Mouse (Mus musculus): ENCODE data around the gene Bst1. TPM values are rescaled to one million over a fixed set of nuclear protein-coding genes. Genes with fewer than 3 reads are reported as not detected.
A peak's percentile ranks its signal among the peaks of the same experiment; 100 is the strongest.

Gene Bst1
- total RNA-seq (2021), result not detected

DNA sequence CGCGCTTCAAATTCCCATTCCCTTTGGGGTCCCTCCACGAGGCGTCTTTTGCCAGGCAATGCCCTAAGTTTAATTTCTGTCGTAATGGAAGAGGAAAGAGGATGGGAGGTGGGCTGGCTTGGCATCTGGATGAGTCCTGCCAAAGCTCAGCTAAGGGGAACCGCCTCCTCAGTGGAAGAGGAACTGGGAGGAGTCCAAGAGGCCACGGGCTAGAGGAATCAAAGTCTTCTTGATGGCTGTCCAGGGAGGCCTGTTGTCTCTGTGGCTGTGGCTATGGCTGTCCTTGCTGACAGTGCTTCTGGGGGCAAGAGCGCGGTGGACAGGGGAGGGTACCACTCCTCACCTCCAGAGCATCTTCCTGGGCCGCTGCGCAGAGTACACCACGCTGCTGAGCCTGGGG is at the start of gene Bst1:
TSS of gene Bst1 (plus strand) at position 191 of the 400 bp plus-strand sequence.
- no peak for DNase-seq
- intact Hi-C loops (cut with DNase I), result no loop called here

DNA sequence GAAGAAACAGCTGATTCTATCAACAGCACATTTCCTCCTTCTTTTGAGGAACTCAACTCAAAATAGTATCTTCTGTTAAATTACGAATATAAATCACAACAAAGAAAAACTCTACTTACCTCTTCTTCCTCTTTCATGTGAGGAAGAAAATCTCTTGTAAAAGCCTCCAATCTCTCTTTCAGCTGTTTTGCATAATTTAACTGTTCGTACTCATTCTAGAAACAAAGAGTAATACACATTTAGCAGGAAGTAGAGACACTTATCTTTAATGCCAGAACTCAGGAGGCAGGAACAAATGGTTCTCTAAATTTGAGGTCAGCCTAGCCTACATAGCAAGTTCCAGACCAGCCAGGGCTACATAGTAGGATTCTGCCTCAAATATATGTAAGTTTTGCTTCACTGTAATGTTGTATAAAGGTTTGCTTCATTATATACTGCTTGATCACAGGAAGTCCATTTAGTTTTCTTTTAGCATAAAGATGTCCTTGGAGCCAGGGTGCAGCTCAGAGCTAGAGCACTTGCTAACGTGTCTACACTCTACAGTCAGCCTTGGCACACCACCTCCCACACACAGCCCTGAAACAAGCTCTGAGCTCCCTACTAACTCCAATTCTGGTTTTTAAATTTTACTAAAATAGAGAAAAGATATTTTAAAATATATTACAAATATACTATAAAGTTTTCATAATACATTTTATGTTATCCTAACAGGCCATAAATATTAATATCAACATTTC is 47.9 kb upstream of the Bst1 start:
- no peak for DNase-seq
- intact Hi-C loops (cut with DNase I), result no loop called here

DNA sequence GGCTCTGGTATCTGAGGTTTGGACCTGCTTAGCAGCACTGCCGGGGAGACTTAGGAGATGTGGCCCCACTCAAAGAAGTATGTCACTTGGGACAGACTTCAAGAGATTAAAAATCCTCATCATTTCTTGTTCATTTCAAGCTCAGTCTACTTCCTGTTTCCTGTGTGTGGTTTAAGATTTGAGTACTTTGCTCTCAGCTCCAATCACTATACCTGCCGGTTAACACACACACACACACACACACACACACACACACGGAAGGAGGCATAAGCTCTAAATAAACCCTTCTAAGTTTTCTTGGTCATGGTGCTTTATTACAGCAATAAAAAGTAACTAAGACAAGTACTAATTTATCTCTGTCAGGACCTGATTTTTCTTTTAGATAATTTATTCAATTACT is 47.1 kb upstream of the Bst1 start:
- intact Hi-C loops (cut with DNase I), result no loop called here
- DNase-seq, result no peak

DNA sequence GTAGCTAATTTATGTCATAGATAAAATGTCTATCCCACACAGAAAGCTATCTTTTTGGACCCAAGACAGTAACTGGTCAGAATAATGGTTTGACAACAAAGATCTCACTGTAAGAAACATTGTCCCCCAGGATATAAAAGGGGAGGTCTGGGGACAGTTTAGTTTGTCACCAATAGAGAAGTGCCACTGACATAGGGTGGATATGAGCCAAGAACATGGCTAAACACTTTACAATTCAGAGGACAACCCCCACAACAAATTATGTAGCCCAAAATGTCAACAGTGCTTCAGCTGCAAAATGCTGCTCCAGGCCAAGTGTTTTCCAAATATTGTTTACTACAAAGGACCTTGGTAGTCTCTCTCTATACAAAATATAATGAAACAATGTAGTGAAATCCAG is 42.3 kb upstream of the Bst1 start:
- intact Hi-C loops (cut with DNase I), result no loop called here
- DNase-seq, result no peak

DNA sequence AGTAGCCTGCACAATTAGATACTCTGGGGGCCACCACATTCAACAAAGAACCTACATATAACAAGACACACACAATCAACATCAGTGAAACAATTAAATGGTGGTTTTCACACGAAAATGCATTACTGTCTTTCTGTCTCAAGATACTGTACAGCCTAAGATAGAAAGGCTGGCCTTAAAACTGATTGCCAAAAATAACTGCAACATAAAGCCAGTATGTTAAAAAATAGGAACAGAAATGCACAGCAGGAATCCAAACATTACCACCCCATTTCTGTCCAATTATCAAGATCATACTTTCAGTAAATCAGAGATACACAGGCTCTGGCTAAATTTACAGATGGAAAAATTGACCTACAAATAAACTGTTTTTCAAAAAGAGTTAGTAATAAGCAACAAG is 41.7 kb upstream of the Bst1 start:
- no peak for DNase-seq
- intact Hi-C loops (cut with DNase I), result no loop called here

DNA sequence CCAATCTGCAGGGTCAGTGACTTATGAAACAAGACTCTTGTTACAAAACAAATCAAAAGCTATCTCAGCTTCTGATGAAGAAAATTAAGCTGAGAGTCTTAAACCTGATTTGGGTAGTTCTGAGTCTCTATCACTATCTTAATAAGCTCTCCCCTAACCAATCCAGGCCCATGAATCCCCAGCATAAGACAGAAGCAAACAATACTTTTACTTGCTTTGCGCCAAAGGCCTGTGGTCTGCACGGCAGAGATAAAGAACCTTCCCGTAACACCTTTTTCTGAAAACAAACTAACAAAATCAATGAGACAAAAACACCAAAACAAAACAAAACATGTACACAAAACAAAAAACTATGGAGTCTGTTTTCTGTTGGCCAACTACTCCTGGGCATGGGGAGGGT is 40.1 kb upstream of the Bst1 start:
- DNase-seq, result no peak
- intact Hi-C loops (cut with DNase I), result no loop called here

DNA sequence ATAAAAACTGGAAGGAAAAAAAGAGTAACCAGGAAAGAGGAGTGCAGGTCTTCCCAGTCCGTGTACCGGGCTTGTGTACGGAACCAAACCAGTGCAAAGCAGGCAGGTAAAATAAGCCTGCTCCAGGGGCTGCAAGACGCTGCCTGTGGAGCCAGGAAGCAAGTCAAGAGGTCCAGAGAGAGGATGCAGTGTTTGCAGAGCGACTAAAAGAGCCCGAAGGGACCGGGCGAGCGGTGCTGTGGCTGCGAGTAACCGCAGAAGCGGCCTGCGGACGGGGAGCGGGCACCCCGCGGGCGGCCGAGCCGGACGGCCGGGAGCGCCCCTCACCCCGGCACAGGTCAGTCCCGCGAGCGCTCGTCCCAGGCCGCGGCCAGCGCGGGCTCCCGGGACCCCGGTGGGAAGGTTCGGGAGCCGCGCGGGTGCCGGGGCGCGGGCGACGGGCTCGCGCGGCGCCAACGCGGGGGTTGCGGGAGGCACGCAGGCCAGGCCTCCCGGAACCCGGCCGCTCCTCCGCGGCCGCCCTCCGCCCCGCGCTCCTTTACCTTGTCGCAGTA is 37.2 kb upstream of the Bst1 start:
- intact Hi-C loops (cut with DNase I), result no loop called here
- DNase-seq, result no peak

DNA sequence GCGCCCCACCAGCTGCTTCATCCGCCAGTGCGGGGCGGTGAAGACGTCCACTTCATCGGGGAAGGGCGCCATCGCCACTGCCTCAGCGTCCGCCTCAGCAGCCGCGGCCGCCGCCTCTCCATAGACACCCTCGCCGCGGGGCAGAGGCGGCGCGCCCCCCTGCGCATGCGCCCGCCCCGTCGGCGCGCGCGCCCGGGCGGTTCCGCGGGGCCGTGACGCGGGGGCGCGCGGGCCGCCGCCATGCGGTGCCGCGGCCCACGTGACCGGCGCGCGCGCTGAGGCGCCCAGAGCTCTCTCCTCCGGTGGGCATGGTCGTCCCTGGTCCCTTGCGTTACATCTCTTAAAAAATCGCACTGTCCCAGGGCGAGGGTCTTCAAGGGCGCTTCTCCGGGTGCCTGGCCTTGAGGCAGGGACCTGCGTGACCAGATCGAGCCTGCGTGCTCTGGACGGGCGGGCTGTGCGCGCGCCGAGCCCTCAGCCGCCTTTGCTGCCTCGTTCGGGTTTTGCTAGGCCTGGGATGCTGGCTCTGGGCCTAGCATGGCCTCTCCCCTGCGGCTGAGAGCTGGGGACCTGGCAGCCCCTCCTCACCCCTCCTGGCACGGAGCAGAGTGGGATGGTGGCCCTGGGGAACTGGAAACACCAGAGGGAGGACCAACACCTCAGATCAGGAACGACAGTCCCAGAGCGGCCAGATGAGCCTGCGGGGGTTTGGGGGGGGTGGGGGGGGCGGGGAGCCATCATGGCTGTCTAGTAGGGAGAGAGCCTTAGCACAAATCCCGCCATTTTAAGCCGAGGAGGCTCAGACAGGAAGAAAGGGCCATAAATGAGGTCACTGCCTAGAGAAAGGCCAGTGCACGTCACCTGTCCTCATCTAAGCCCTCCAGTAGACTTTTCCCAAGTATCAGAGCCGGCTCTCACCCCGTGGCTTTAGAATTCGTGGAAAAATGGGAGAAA is 36.4 kb upstream of the Bst1 start:
- peak; percentile 84 for DNase-seq
- intact Hi-C loops (cut with DNase I), result no loop called here

DNA sequence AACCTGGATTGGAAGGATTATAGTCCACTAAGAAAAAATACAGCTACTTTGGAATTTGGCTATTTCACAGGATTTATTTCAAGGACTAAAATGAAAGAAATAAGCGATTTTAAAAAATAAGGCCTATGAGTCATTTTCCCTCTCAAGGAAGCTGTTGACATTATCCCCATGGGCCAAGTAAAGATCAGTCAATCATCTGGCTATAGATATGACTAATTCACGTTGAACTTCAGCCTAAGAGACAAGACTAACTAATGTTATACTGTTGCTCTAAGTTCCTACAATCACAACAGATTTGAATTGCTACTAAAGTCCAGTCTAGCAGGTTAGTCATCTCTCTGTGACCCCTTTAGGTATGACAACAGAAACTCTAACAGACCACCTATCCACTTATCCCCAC is 34.7 kb upstream of the Bst1 start:
- intact Hi-C loops (cut with DNase I), result no loop called here

DNA sequence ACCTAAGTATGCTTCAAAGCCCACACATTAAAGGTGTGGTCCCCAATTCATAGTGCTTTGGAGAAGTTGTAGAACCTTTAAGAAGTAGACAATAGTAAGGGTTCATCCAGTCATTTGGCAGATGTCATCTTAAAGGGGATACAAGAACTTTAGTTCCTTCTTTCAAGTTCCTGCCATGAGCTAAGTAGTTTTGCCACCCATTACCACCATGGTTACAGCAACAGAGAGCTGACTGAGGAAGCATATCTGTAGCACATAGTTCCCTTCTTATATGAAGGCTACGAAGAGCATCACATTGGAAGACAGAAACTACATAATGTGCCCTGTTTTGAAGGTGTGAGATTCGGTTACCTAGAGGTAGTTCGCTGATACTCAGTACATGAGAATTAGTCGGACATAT is 32.1 kb upstream of the Bst1 start:
- no peak for DNase-seq
- intact Hi-C loops (cut with DNase I), result no loop called here

More for the DNA sequence above, 34.7 kb upstream of the Bst1 start:
- DNase-seq, result no peak

DNA sequence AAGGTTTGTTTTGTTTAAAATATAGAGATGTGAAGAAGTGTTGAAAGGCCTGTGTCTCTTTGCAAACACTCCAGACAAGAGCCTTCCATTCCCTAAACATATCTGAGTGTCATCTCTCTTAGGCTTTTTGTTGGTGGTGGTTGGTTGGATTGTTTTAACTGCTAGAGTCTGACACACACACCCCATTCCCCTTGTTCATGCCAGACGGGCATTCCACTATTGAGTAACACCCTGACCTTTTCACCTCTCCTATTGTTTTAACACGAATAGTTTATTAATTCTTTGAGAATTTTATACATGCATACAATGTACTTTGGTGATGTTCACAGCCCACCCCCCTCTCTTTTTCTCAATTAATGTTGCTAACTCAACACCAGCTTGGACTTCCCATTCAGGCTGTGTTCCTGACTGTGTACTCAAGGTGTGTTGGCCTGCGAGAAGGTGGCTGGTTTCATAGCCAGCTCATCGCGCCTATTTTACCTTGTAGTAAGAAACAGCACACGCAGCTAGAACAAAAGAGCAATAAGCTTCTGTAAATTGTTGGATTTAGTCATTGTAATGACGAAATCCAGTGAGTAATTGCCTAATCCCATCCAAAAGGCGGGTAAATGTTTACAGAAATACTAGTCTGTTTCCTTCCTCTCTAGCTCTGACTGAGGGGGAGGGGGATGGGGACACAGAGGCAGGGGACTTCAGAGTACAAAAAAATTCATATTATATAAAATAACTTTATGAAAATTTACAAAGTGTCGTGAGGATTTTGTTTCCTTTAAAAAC is 30.5 kb upstream of the Bst1 start:
- intact Hi-C loops (cut with DNase I), result no loop called here
- DNase-seq, result no peak

DNA sequence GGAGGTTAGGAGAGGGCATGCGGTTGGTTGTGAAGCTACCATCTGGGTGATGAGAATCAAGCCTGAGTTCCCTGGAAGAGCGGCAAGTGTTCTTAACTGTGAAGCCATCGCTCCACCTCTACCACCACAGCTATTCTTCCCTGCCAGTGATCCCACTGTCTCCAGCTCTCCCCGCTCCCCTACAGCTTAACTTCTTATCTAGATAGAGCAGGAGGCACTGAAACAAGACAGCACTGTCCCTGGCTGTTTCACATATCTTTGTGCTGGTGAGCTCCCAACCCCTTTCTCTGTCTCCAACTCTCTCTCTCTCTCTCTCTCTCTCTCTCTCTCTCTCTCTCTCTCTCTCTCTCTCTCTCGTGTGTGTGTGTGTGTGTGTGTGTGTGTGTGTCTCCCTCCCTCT is 26.3 kb upstream of the Bst1 start:
- intact Hi-C loops (cut with DNase I), result no loop called here
- DNase-seq, result no peak

DNA sequence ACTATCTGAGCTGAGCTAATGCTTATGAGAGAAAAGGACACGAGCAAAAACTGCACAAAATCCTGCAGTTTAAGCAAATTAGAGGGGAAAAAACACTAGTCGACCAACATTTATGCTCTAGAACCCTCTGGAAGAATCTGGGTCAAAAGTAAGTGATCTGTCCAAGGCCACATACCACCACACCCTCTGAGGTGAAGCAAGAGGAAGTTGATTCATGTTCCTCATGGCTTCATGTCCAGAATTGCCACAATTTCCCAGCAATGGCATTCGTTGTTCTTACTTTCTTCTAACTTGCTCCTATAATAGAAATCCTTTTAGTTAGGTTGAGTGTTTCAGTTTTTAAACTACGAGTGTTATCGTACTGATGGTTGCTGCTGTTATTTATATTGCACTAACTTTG is 19.2 kb upstream of the Bst1 start:
- intact Hi-C loops (cut with DNase I), result no loop called here
- no peak for DNase-seq

DNA sequence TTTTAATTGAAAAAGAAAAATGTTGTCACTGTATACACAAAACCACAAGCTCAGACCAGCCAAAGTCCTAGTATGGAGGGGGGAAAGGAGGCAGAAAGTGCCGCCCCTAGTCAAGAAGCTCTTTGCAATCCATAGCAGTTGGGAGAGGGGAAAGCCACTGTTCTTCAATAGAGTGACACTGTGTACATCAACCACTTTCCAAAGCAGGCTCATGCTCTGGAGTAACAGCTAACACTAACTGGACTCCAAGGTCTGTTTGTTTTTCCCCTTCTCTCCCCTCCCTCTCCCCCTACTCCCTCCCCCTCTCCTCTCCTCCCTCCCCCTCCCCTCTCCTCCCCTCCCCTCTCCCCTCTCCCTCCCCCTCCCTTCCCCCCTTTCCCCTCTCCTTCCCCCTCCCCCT is 18.0 kb upstream of the Bst1 start:
- intact Hi-C loops (cut with DNase I), result no loop called here
- DNase-seq, result no peak

DNA sequence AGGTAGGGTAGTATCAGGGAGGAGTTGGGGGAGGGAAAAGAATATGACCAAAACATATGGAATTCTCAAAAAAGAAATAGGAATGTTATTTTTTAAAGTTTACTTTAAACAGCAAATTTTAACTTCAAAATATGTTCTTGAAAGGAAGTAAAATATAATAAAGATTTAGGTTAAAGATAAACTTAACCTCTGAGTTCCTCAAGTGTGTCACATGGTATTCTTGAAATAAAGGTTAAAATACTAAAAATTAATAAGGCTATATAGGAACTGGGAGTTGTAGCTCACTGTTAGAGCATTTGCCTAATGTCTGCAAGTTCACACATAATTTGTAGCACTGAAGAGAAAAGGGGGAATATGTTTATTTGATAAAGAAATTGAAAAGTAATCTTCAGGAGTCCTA is 17.4 kb upstream of the Bst1 start:
- DNase-seq, result no peak
- intact Hi-C loops (cut with DNase I), result no loop called here

DNA sequence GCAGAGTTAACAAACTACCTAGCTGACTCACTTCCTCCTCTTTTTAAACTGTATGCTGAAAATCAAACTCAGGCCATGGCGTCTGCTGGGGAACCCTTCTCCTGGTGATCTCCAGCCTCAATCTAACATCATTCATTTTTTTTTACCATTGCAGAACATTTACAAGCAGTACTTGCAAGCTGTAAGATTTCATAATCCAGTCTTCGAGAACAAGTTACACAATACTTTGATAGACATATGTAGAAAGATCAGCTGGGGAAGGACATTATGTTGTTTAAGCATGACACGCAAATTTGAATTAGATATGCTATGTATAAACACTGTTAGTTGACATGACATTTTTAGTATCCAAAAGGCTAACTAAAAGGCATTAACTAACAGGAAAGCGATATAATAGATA is 16.9 kb upstream of the Bst1 start:
- intact Hi-C loops (cut with DNase I), result no loop called here

DNA sequence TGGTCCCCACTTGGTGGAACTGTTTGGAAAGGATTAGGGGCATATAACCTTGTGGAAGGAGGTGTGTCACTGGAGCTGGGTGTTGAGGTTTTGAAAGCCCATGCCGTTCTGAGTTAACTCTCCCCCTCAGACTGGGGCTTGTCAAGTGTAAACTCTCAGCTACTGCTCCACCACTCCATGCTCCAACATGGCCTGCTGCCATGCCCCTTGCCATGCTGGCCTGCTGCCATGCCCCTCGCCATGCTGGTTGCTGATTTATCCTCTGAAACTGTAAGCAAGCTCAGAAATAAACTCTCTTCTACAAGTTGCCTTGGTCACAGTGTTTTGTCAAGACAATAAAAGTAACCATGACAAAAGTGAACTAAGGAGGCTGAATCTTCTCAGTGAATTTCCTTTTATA is 13.3 kb upstream of the Bst1 start:
- DNase-seq, result peak; percentile 31
- intact Hi-C loops (cut with DNase I), result no loop called here

More for the DNA sequence above, 16.9 kb upstream of the Bst1 start:
- no peak for DNase-seq

DNA sequence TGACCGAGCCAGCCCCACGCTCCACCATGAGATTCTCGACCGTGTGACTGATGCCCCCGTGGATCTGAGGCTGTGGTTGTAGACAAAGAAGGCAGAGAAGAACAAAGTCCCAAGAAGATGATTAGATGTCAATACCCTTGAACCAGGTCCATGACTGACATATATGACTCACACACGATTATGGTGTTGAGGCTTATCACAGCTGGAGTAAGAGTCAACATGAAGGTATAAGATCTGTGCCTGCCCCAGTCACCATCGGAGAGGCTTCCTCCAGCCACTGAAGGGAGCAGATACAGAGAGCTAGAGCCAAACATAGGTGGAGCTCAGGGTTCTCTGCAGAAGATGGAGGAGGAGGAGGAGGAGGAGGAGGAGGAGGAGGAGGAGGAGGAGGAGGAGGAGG is 12.3 kb upstream of the Bst1 start:
- intact Hi-C loops (cut with DNase I), result no loop called here
- DNase-seq, result no peak

DNA sequence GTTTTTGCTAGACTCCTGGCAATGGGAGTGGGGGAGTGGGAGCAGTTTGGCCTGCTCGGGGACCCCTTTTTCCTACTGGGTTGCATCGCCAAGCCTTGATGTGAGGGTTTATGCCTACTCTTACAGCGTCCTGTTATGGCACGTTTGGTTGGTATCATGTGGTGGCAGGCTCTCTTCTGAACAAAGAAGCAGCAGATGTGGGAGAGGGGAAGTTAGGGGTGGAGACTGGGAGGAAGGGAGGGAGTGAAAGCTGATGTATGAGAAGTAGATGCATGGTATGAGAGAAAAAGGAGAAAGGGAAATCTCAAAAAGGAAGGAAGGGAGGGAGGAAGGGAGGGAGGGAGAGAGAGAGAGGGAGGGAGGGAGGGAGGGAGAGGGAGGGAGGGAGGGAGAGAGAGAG is 11.8 kb upstream of the Bst1 start:
- DNase-seq, result no peak
- intact Hi-C loops (cut with DNase I), result no loop called here

DNA sequence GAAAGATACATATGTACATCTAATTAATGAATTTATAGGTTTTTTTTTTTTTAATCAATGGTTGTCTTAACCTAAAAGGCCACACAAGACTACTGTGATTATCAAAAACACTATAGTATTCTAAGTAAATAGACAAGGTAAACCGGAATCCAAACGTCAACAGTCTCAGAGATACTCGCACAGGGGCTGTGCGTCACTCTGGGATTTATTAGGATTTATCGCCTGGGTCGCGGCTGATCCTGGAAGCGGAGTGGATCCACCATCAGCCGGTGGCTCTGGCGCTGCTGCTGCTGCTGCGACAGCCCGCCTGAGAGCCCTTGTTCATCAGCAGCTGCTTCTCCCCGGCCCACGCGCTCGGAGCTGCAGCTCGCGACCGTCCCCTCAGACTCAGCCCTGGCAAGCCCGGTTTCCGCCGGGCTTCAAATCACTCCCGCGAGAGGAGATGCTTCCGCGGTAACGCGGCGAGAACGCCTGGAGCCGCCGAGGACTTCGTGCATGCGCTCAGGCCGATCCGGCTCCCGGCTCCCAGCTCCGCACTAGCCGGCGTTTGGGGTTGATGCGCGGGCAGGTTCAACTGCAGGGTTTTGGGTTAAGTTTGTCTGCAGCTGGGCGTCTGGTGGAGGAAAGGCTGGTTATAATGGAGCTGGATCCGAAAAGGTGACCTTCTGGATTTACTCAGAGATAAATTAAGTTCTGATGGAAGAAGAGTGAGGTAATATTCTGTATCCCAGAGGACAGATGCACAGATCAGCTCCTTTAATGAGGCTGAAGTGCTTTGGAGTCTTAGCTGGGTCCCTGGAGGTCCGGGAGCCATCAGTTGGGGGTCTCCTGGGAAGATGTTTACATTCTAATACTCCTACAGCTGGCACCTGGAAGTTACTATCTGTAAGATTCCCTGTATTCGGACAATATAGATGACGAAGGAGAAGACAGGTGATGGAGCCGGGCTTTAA is 10.7 kb upstream of the Bst1 start:
- intact Hi-C loops (cut with DNase I), result no loop called here
- DNase-seq, result peak; percentile 87
